Mouse (Mus musculus): ENCODE results near the gene Prss36. TPM values are rescaled to one million over a fixed set of nuclear protein-coding genes. Genes with fewer than 3 reads are reported as not detected.
"Not testable (repeated sequence)": the region's sequence is repeated elsewhere in the genome, so short reads cannot be mapped to it uniquely, and the experiment has no call there.

Prss36 gene
- polyA plus RNA-seq, 1 experiment from 2014 or later, result 9.7 TPM

DNA sequence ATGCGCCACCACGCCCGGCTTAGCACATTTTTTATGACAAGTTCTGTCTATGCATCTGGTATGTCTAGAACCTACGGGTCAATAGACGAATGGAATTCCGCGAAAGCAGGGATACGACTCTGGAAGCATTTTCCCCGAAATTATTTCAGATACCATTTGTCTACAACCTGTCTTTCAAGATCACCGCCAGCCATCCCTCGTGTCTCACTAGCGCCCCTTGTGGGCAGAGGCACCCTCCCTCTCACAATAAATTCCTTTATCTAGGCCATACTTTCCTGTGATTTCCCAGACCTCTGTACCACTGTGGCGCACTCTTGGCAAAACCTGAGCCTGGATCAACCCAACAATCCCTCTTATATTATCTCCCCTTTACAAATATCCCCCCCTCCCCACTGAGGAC is 50.1 kb downstream of the Prss36 start:
- Histone ChIP-seq H3K27me3 (ENCODE audit: control insufficient read depth, insufficient read depth, low read length) (no peaks in the 10 kb centered on the region), H3K27ac (replicated peaks) (no peak overlapping the region), H3K9me3 (ENCODE audit: control insufficient read depth, low read length) (no peaks in the 10 kb centered on the region), H3K4me2 (replicated peaks; ENCODE audit: low read depth) (no peak overlapping the region), H3K9ac (ENCODE audit: low read length) (no peak overlapping the region), H3K4me3 (ENCODE audit: low read depth, low read length) (no peak overlapping the region), H3K36me3 (ENCODE audit: control insufficient read depth, insufficient read depth, low read length) (no peaks in the 10 kb centered on the region; the same call in 1 of the 2 replicates), H3K4me1 (replicated peaks; ENCODE audit: control insufficient read depth, insufficient read depth) (no peaks in the 10 kb centered on the region)
- DNase-seq (ENCODE audit: low spot score) (peak; percentile 66), ATAC-seq (ENCODE audit: low FRiP score, low TSS enrichment) (no peak)
- 50% methylated on average over 13 of the region's 13 CpGs for WGBS
- TF ChIP-seq EP300 (optimal IDR thresholded peaks at IDR 0.05), result no peak
- peak; percentile 80 for TF ChIP-seq CTCF (IDR thresholded peaks at IDR 0.05; ENCODE audit: low read depth)

DNA sequence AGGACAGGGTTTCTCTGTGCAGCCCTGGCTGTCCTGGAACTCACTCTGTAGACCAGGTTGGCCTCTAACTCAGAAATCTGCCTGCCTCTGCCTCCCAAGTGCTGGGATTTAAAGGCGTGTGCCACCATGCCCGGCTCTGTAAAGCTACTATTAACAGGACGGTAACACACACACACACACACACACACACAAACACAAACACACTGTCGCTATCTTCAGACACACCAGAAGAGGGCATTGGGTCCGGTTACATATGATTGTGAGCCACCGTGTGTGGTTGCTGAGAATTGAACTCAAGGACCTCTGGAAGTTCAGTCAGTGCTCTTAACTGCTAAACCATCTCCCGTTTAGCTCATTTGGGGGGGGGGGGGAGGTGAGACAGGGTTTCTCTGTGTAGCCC is 50.6 kb downstream of the Prss36 start:
- DNase-seq (ENCODE audit: low spot score); H3K9ac ChIP-seq (ENCODE audit: low read length); H3K9me3 ChIP-seq (ENCODE audit: control insufficient read depth, low read length); H3K27me3 ChIP-seq (ENCODE audit: control insufficient read depth, insufficient read depth, low read length); H3K4me1 ChIP-seq (replicated peaks; ENCODE audit: control insufficient read depth, insufficient read depth); H3K36me3 ChIP-seq (ENCODE audit: control insufficient read depth, insufficient read depth, low read length); H3K27ac ChIP-seq (replicated peaks); H3K4me2 ChIP-seq (replicated peaks; ENCODE audit: low read depth): not testable (repeated sequence)
- 0 out of 2 replicates have a peak, but pooled peaks have one; percentile 0 for ATAC-seq (ENCODE audit: low FRiP score, low TSS enrichment)
- WGBS, result 60% methylated on average over 7 of the region's 7 CpGs
- peak overlapping the region; percentile 59; the same call in 1 of the 2 replicates for H3K4me3 ChIP-seq (ENCODE audit: low read depth, low read length)

DNA sequence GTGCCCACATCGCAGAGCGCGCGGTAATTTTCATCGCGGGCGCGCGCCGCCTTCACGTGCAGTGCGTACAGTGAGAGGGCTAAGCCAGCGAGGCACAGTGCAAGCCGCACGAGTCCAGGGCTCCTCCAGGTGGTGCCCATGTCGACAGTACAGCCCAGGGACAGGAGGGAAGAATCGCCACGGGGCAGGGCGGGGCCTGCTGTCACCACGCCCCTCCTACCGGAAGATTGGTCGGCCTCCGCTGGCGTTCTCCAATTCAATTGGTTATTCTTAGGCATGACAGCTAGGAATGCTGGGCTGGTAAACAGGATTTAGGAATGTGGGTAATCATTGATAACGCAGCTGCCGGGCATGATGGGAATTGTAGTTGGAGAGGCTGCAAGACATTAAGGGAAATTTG is 51.1 kb downstream of the Prss36 start, which contains the start of the genes Gm21974 and Vkorc1:
Gene Gm21974, minus strand, starts transcription at position 13 of the 400 bp plus-strand sequence.
Gene Vkorc1, minus strand, starts transcription at position 176 of the 400 bp plus-strand sequence.
- ATAC-seq (ENCODE audit: low FRiP score, low TSS enrichment), result peak; percentile 96
- Histone ChIP-seq H3K27me3 (ENCODE audit: control insufficient read depth, insufficient read depth, low read length) (no peaks in the 10 kb centered on the region), H3K4me1 (replicated peaks; ENCODE audit: control insufficient read depth, insufficient read depth) (no peaks in the 10 kb centered on the region), H3K9ac (ENCODE audit: low read length) (peak within 1 kb of the TSS; percentile 70), H3K27ac (replicated peaks) (peak within 1 kb of the TSS; percentile 72), H3K4me3 (ENCODE audit: low read depth, low read length) (peak within 1 kb of the TSS; percentile 59), H3K36me3 (ENCODE audit: control insufficient read depth, insufficient read depth, low read length) (no peaks in the 10 kb centered on the region; the same call in 1 of the 2 replicates), H3K9me3 (ENCODE audit: control insufficient read depth, low read length) (no peaks in the 10 kb centered on the region), H3K4me2 (replicated peaks; ENCODE audit: low read depth) (peak within 1 kb of the TSS; percentile 79)
- peak; percentile 98 for DNase-seq (ENCODE audit: low spot score)
- TF ChIP-seq CTCF (IDR thresholded peaks at IDR 0.05; ENCODE audit: low read depth) (peak; percentile 69), EP300 (optimal IDR thresholded peaks at IDR 0.05) (no peak)
- WGBS, result under 1% methylated on average over 26 of the region's 26 CpGs

DNA sequence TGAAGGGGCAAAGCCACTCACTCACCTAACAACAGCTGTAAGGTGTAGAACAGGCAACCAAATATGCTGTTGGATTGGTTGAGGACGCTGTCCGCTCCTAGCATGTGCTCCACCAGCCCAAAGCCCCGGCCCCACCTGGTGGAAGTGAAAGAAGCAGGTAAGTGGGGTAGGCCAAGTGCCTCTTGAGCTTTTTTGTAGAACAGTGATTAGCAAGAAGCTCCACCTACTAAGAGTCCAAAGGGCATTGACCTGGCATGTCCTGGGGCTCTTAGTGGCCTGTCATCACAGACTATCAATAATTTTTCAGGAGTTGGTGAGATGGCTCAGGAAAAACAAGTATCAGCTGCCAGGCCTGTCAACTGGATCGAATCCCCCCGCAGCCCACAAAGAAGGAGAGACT is 52.0 kb downstream of the Prss36 start:
- Histone ChIP-seq H3K36me3 (ENCODE audit: control insufficient read depth, insufficient read depth, low read length) (no peaks in the 10 kb centered on the region; the same call in 1 of the 2 replicates), H3K4me2 (replicated peaks; ENCODE audit: low read depth) (peak overlapping the region; percentile 79), H3K4me1 (replicated peaks; ENCODE audit: control insufficient read depth, insufficient read depth) (no peaks in the 10 kb centered on the region), H3K27me3 (ENCODE audit: control insufficient read depth, insufficient read depth, low read length) (no peaks in the 10 kb centered on the region), H3K4me3 (ENCODE audit: low read depth, low read length) (peak overlapping the region; percentile 59; the same call in 1 of the 2 replicates), H3K9me3 (ENCODE audit: control insufficient read depth, low read length) (no peaks in the 10 kb centered on the region), H3K27ac (replicated peaks) (no peak overlapping the region), H3K9ac (ENCODE audit: low read length) (peak overlapping the region; percentile 70; the same call in 1 of the 2 replicates)
- peak; percentile 41 for DNase-seq (ENCODE audit: low spot score)
- no peak for ATAC-seq (ENCODE audit: low FRiP score, low TSS enrichment)
- TF ChIP-seq EP300 (optimal IDR thresholded peaks at IDR 0.05) (no peak), CTCF (IDR thresholded peaks at IDR 0.05; ENCODE audit: low read depth) (peak; percentile 29; the same call in 1 of the 2 replicates)
- WGBS, result 56% methylated on average over 5 of the region's 5 CpGs

DNA sequence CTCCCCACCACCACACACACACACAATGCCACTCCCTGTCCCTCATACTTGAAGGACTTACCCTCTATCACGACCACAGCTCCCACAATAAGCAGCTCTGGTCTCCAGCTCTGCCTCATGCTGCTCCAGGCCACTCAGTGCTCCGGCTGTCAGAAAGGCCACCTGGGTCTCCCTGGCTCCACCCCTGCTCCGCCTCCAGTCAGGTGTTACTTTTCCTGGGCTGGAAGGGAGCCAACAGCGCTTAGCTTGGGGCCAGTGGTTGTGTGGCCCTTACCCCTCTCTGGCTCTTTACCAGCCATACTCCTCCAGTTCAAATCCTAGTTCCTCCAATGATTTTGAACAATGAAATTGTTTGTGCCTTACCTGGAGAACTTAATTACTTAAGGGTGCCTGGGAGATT is 55.7 kb downstream of the Prss36 start, which contains the start of gene Prss53:
Gene Prss53, minus strand, starts transcription at position 173 of the 400 bp plus-strand sequence.
- DNase-seq (ENCODE audit: low spot score) (peak; percentile 79), ATAC-seq (ENCODE audit: low FRiP score, low TSS enrichment) (no peak)
- H3K9me3 ChIP-seq (ENCODE audit: control insufficient read depth, low read length), result no peaks in the 10 kb centered on the region
- no peak within 1 kb of the TSS for H3K9ac ChIP-seq (ENCODE audit: low read length)
- TF ChIP-seq CTCF (IDR thresholded peaks at IDR 0.05; ENCODE audit: low read depth) (no peak), EP300 (optimal IDR thresholded peaks at IDR 0.05) (no peak)
- H3K4me2 ChIP-seq (replicated peaks; ENCODE audit: low read depth), result no peak within 1 kb of the TSS
- peaks cover 7% of the 10 kb centered on the region; the same call in 1 of the 2 replicates for H3K36me3 ChIP-seq (ENCODE audit: control insufficient read depth, insufficient read depth, low read length)
- H3K4me1 ChIP-seq (replicated peaks; ENCODE audit: control insufficient read depth, insufficient read depth), result no peaks in the 10 kb centered on the region
- H3K27ac ChIP-seq (replicated peaks), result no peak within 1 kb of the TSS
- WGBS, result 24% methylated on average over 4 of the region's 4 CpGs
- H3K27me3 ChIP-seq (ENCODE audit: control insufficient read depth, insufficient read depth, low read length), result no peaks in the 10 kb centered on the region
- no peak within 1 kb of the TSS for H3K4me3 ChIP-seq (ENCODE audit: low read depth, low read length)

DNA sequence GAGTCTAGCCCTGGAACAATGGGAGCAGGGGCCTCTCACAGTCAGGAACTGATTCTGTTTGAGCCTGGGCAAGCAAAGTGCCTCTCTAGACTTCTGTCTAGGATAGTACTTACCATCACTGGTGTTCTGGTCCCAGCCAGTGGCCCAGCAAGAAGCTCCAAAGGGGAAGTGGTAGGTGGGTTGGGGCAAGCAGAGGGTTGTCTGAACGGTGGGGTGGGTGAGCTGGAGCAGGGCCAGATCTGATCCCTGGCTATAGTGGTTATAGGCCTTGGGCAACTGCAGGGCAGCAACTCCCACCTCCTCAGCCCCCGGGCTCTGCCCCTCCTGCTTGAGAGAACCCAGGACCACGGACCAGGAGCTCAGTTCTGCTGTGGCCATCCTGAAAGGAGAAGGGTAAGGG is 57.7 kb downstream of the Prss36 start:
- no peak for ATAC-seq (ENCODE audit: low FRiP score, low TSS enrichment)
- DNase-seq (ENCODE audit: low spot score), result no peak
- no peaks in the 10 kb centered on the region for H3K4me1 ChIP-seq (replicated peaks; ENCODE audit: control insufficient read depth, insufficient read depth)
- 62% methylated on average over 3 of the region's 3 CpGs for WGBS
- H3K4me2 ChIP-seq (replicated peaks; ENCODE audit: low read depth), result no peak overlapping the region
- H3K9ac ChIP-seq (ENCODE audit: low read length), result no peak overlapping the region
- no peak overlapping the region for H3K27ac ChIP-seq (replicated peaks)
- H3K36me3 ChIP-seq (ENCODE audit: control insufficient read depth, insufficient read depth, low read length), result peaks cover 9% of the 10 kb centered on the region; the same call in 1 of the 2 replicates
- no peak for TF ChIP-seq EP300 (optimal IDR thresholded peaks at IDR 0.05)
- no peak for TF ChIP-seq CTCF (IDR thresholded peaks at IDR 0.05; ENCODE audit: low read depth)
- H3K27me3 ChIP-seq (ENCODE audit: control insufficient read depth, insufficient read depth, low read length), result no peaks in the 10 kb centered on the region
- H3K9me3 ChIP-seq (ENCODE audit: control insufficient read depth, low read length), result no peaks in the 10 kb centered on the region
- no peak overlapping the region for H3K4me3 ChIP-seq (ENCODE audit: low read depth, low read length)

Measured in stomach, postnatal 0 days (tissue).